Comparison of ENCODE assay signal across 25 mouse cellular contexts in genomic region chr8:45554627-45555026, GRCm38 (mm10). TPM values are rescaled to one million over a fixed set of nuclear protein-coding genes. Genes with fewer than 3 reads are reported as not detected.
DNase-seq lines count a peak whose midpoint lies in the region; ATAC-seq and TF ChIP-seq lines count a peak whose summit lies in the region.
"Had no signal": no experiment of that assay in that cellular context is flagged by ENCODE, and none has a peak within 500 bp of the region (broad histone marks: within the 10 kb centered on the region; RNA-seq: fewer than 3 reads in every experiment).

No protein-coding gene starts in this region.

- no peak for ATAC-seq in forebrain, embryonic 14.5 days
- ATAC-seq in forebrain, embryonic 16.5 days: no peak
- ATAC-seq in kidney, postnatal 0 days (replicated peaks; ENCODE audit: low FRiP score, low read depth): no peak
- ATAC-seq: CD4-positive, CD25-positive, alpha-beta regulatory T cell, adult 4 months; forebrain, embryonic 15.5 days; hindbrain, postnatal 0 days had no signal

- peak; percentile 44 to 79 for DNase-seq in adrenal gland, adult (ENCODE audit: inconsistent age in 2 of 2, low spot score in 1 of 2)
- DNase-seq in adrenal gland, adult 18-20 months (ENCODE audit: low spot score in 2 of 2): no peak
- peak; percentile 29 for DNase-seq in forebrain, embryonic 14.5 days (ENCODE audit: low spot score)
- peak; percentile 24 for DNase-seq in kidney, postnatal 0 days (ENCODE audit: low spot score)
- no peak for DNase-seq in kidney, adult 9 months
- DNase-seq in brain, embryonic 14.5 days (ENCODE audit: low read depth): peak; percentile 68
- no peak for DNase-seq in right cerebral cortex, postnatal 36 days (ENCODE audit: low spot score in 2 of 2)
- DNase-seq: B cell, adult 2 months; cerebellum, adult 18-20 months; cerebellum, adult 9-11 months; cerebellum, postnatal 36 days; gastrocnemius, postnatal 10 days; heart, adult 2 months; heart, postnatal 14 days had no signal

- TF ChIP-seq CTCF in kidney, postnatal 0 days (IDR thresholded peaks at IDR 0.05; ENCODE audit: low read depth): no peak
- TF ChIP-seq CTCF in brain, embryonic 14.5 days (IDR thresholded peaks at IDR 0.05; ENCODE audit: borderline replicate concordance, extremely low read depth, insufficient read depth, insufficient read length): no peak

- peaks cover 16% of the 10 kb centered on the region for H3K4me1 ChIP-seq in forebrain, embryonic 14.5 days (ENCODE audit: control insufficient read depth, insufficient read depth, low read length)
- peaks cover 16% of the 10 kb centered on the region for H3K4me1 ChIP-seq in forebrain, embryonic 16.5 days (replicated peaks; ENCODE audit: control insufficient read depth, insufficient read depth, low read length)
- H3K4me1 ChIP-seq in kidney, postnatal 0 days (replicated peaks; ENCODE audit: insufficient read depth, low read length): no peaks in the 10 kb centered on the region
- H3K4me1 ChIP-seq: embryonic facial prominence, embryonic 15.5 days; heart, embryonic 15.5 days had no signal

- no peaks in the 10 kb centered on the region for H3K27me3 ChIP-seq in forebrain, embryonic 14.5 days (replicated peaks; ENCODE audit: control insufficient read depth, insufficient read depth, low read length)
- H3K27me3 ChIP-seq in forebrain, embryonic 16.5 days (replicated peaks; ENCODE audit: control insufficient read depth, insufficient read depth, low read length): no peaks in the 10 kb centered on the region
- H3K27me3 ChIP-seq in kidney, postnatal 0 days (ENCODE audit: insufficient read depth, low read length): no peaks in the 10 kb centered on the region
- H3K27me3 ChIP-seq: embryonic facial prominence, embryonic 15.5 days; forebrain, embryonic 15.5 days; heart, embryonic 15.5 days; hindbrain, embryonic 13.5 days had no signal

- TF ChIP-seq POLR2A in brain, embryonic 14.5 days (IDR thresholded peaks at IDR 0.05; ENCODE audit: borderline replicate concordance, extremely low read depth, insufficient read depth, insufficient read length, poor library complexity, severe bottlenecking): no peak

- 63% methylated on average over 4 of the region's 4 CpGs for WGBS in forebrain, embryonic 14.5 days
- 46% methylated on average over 4 of the region's 4 CpGs for WGBS in forebrain, embryonic 16.5 days
- WGBS in kidney, postnatal 0 days: 42% methylated on average over 4 of the region's 4 CpGs

- H3K36me3 ChIP-seq in forebrain, embryonic 14.5 days (ENCODE audit: control insufficient read depth, insufficient read depth, low read length): no peaks in the 10 kb centered on the region
- H3K36me3 ChIP-seq in forebrain, embryonic 16.5 days (ENCODE audit: control insufficient read depth, insufficient read depth): no peaks in the 10 kb centered on the region
- H3K36me3 ChIP-seq in kidney, postnatal 0 days (ENCODE audit: insufficient read depth, low read length): no peaks in the 10 kb centered on the region
- H3K36me3 ChIP-seq: embryonic facial prominence, embryonic 15.5 days; forebrain, embryonic 10.5 days; G1E; heart, embryonic 15.5 days; hindbrain, embryonic 13.5 days had no signal

- no peak overlapping the region for H3K9ac ChIP-seq in forebrain, embryonic 14.5 days (ENCODE audit: low read length)
- no peak overlapping the region for H3K9ac ChIP-seq in forebrain, embryonic 16.5 days (replicated peaks; ENCODE audit: low read depth, low read length)
- no peak overlapping the region for H3K9ac ChIP-seq in kidney, postnatal 0 days (ENCODE audit: low read depth, low read length)
- H3K9ac ChIP-seq: embryonic facial prominence, embryonic 15.5 days; forebrain, embryonic 15.5 days; heart, embryonic 15.5 days; hindbrain, embryonic 13.5 days had no signal

- no peak overlapping the region for H3K4me3 ChIP-seq in forebrain, embryonic 14.5 days (ENCODE audit: low read depth, low read length)
- no peak overlapping the region for H3K4me3 ChIP-seq in forebrain, embryonic 16.5 days (replicated peaks; ENCODE audit: low read length)
- no peak overlapping the region for H3K4me3 ChIP-seq in kidney, postnatal 0 days (replicated peaks; ENCODE audit: low read depth, low read length)
- H3K4me3 ChIP-seq: embryonic facial prominence, embryonic 15.5 days; erythroblast, embryonic 14.5 days; forebrain, embryonic 10.5 days; forebrain, embryonic 15.5 days; heart, adult 2 months; heart, embryonic 15.5 days; hindbrain, embryonic 13.5 days had no signal

- H3K4me2 ChIP-seq in forebrain, embryonic 14.5 days (ENCODE audit: low read length): no peak overlapping the region
- H3K4me2 ChIP-seq in forebrain, embryonic 16.5 days (ENCODE audit: low read length): no peak overlapping the region
- H3K4me2 ChIP-seq in kidney, postnatal 0 days (ENCODE audit: low read length): no peak overlapping the region
- H3K4me2 ChIP-seq: embryonic facial prominence, embryonic 15.5 days; forebrain, embryonic 15.5 days; heart, embryonic 11.5 days; heart, embryonic 15.5 days; hindbrain, embryonic 13.5 days had no signal

- H3K27ac ChIP-seq in forebrain, embryonic 14.5 days (ENCODE audit: low read depth, low read length): no peak overlapping the region
- H3K27ac ChIP-seq in forebrain, embryonic 16.5 days (ENCODE audit: low read length): no peak overlapping the region
- no peak overlapping the region for H3K27ac ChIP-seq in kidney, postnatal 0 days
- H3K27ac ChIP-seq: embryonic facial prominence, embryonic 15.5 days; forebrain, embryonic 10.5 days; forebrain, embryonic 15.5 days; heart, adult 2 months; heart, embryonic 15.5 days; hindbrain, embryonic 13.5 days; hindbrain, postnatal 0 days had no signal

- H3K9me3 ChIP-seq in forebrain, embryonic 14.5 days (replicated peaks; ENCODE audit: control insufficient read depth, low read length): 0 out of 2 replicates have a peak, but pooled peaks cover 3% of the 10 kb centered on the region
- H3K9me3 ChIP-seq in forebrain, embryonic 16.5 days (ENCODE audit: control insufficient read depth, low read length): no peaks in the 10 kb centered on the region
- H3K9me3 ChIP-seq in kidney, postnatal 0 days (replicated peaks; ENCODE audit: low read length): no peaks in the 10 kb centered on the region
- H3K9me3 ChIP-seq: embryonic facial prominence, embryonic 15.5 days; forebrain, embryonic 10.5 days; forebrain, embryonic 15.5 days; heart, embryonic 15.5 days; hindbrain, embryonic 13.5 days had no signal

RNA-seq across cellular contexts. Expression of gene Sorbs2, which starts 47.0 kb away (rescaled TPM):
- total RNA-seq in adrenal gland, adult 18-20 months (2021): 100 to 1,000 TPM; 110 to 130 TPM
- polyA plus RNA-seq in forebrain, embryonic 14.5 days (2014; fragmentation: Nextera tagmentation; extraction: Ambion mirVana): 72.8 and 78.0 TPM in 2 replicates
- polyA plus RNA-seq in forebrain, embryonic 16.5 days (2015; fragmentation: Nextera tagmentation; extraction: Ambion mirVana): 79.8 and 92.6 TPM in 2 replicates
- polyA plus RNA-seq in kidney, postnatal 0 days (2015; fragmentation: Nextera tagmentation; extraction: Ambion mirVana): 41.6 and 45.5 TPM in 2 replicates
- polyA plus RNA-seq in brain, embryonic 14.5 days (2012; rRNA removed): 78.0 and 81.7 TPM in 2 replicates
- polyA plus RNA-seq: G1E had no signal

Comparison
In these comparisons a context has a peak if more than half of its experiments do, and no peak if none do; other contexts are left out.
1. DNase-seq: peak in adrenal gland, adult (2 of 2), forebrain, embryonic 14.5 days (single experiment), kidney, postnatal 0 days (single experiment) and brain, embryonic 14.5 days (single experiment); none in adrenal gland, adult 18-20 months (0 of 2), kidney, adult 9 months (single experiment) and right cerebral cortex, postnatal 36 days (0 of 2).